Mouse (Mus musculus) bone marrow, adult 2 months (tissue): ENCODE measurements around the gene Fam102a. TPM values are rescaled to one million over a fixed set of nuclear protein-coding genes. Genes with fewer than 3 reads are reported as not detected.

Source experiments
- H3K27ac ChIP-seq: fragments of 200-500 bp; 2 replicates; pipeline ENCODE4 v1.5.1; 2012; ENCODE audit warnings: low read depth, mild to moderate bottlenecking, control low read depth, inconsistent platforms, low read length; ENCODE audit not compliant: control insufficient read depth, poor library complexity, insufficient read depth
- H3K4me1 ChIP-seq: fragments of 200-500 bp; 2 replicates; pipeline ENCODE4 v1.6.1; 2011; ENCODE audit warnings: low read length; ENCODE audit not compliant: control insufficient read depth, insufficient read depth
- H3K4me3 ChIP-seq: fragments of 200-500 bp; replicated peaks from 2 replicates; pipeline ENCODE3; 2011; ENCODE audit warnings: mild to moderate bottlenecking, low read depth, low read length, control low read depth; ENCODE audit not compliant: control insufficient read depth
- CTCF ChIP-seq: fragments of 200-500 bp; IDR thresholded peaks from 2 replicates; pipeline ENCODE4 v1.5.1; 2011; ENCODE audit warnings: low read length, control low read depth; ENCODE audit not compliant: control insufficient read depth, insufficient read depth
- POLR2A ChIP-seq: fragments of 200-500 bp; IDR thresholded peaks from 2 replicates; pipeline ENCODE4 v1.6.1; 2011; ENCODE audit warnings: low read depth, mild to moderate bottlenecking, control low read depth, low read length, borderline replicate concordance; ENCODE audit not compliant: control insufficient read depth
- WGBS: fragments of 180-500 bp; shearing (Covaris S2); methylation state at CpG from one replicate; pipeline ENCODE4 v1.1.7; 2018; 5-methylcytosine and 5-hydroxymethylcytosine counted together
- polyA plus RNA-seq: library from polyadenylated mRNA; stranded (reverse); fragments of >200 nt; gene quantifications from 2 replicates; pipeline ENCODE4 v1.2.4, GENCODE M21; 2011; ENCODE audit warnings: low replicate concordance; ENCODE audit not compliant: missing spikeins, insufficient read depth, insufficient read length

Gene Fam102a
- polyA plus RNA-seq, 1 experiment, result 5.4 TPM

GRCm38 (mm10) chr2:32617601-32618000 lies 82.5 kb downstream of the Fam102a start:
- Histone ChIP-seq H3K4me3 (no peak overlapping the region), H3K27ac (no peak overlapping the region), H3K4me1 (no peaks in the 10 kb centered on the region)
- TF ChIP-seq CTCF (peak; percentile 39; the same call in 1 of the 2 replicates), POLR2A (no peak)
- WGBS, result 85% methylated on average over 4 of the region's 4 CpGs

GRCm38 (mm10) chr2:32618051-32618450 lies 82.9 kb downstream of the Fam102a start:
- TF ChIP-seq CTCF (no peak), POLR2A (no peak)
- no peak overlapping the region for H3K4me3 ChIP-seq
- WGBS, result 90% methylated on average over 9 of the region's 9 CpGs

More at GRCm38 (mm10) chr2:32618051-32618450, 82.9 kb downstream of the Fam102a start:
- H3K27ac ChIP-seq, result no peak overlapping the region
- no peaks in the 10 kb centered on the region for H3K4me1 ChIP-seq

Other genes starting within 250 kb of the Fam102a start
- gene Golga2, start 247.9 kb upstream of the Fam102a start, polyA plus RNA-seq, result 26.6 and 39.8 TPM in 2 replicates
- gene Swi5, start 247.3 kb upstream of the Fam102a start, polyA plus RNA-seq, result 278 and 393 TPM in 2 replicates
- 71.7 and 127 TPM in 2 replicates for gene Ciz1, start 183.0 kb upstream of the Fam102a start, polyA plus RNA-seq
- gene Dnm1, start 182.0 kb upstream of the Fam102a start, polyA plus RNA-seq, result 1.4 and 1.9 TPM in 2 replicates
- 28.0 and 39.6 TPM in 2 replicates for gene 1110008P14Rik, start 153.4 kb upstream of the Fam102a start, polyA plus RNA-seq
- 436 and 1,079 TPM in 2 replicates for gene Lcn2, start 147.1 kb upstream of the Fam102a start, polyA plus RNA-seq
- 3.6 and 15.0 TPM in 2 replicates for gene Ptges2, start 139.4 kb upstream of the Fam102a start, polyA plus RNA-seq
- 1.9 and 2.6 TPM in 2 replicates for gene Naif1, start 84.9 kb upstream of the Fam102a start, polyA plus RNA-seq
- 7.3 and 10.6 TPM in 2 replicates for gene Slc25a25, start 83.9 kb upstream of the Fam102a start, polyA plus RNA-seq
- gene Dpm2, start 35.5 kb downstream of the Fam102a start, polyA plus RNA-seq, result 27.7 and 54.8 TPM in 2 replicates
- not detected in 2 replicates for gene Pip5kl1, start 39.5 kb downstream of the Fam102a start, polyA plus RNA-seq
- not detected in 2 replicates for gene 9430097D07Rik, start 40.4 kb downstream of the Fam102a start, polyA plus RNA-seq
- 8.6 and 18.7 TPM in 2 replicates for gene St6galnac4, start 51.8 kb downstream of the Fam102a start, polyA plus RNA-seq
- gene St6galnac6, start 64.4 kb downstream of the Fam102a start, polyA plus RNA-seq, result 13.3 and 25.7 TPM in 2 replicates
- gene Ak1, start 86.4 kb downstream of the Fam102a start, polyA plus RNA-seq, result 4.0 and 9.1 TPM in 2 replicates
- 8.4 and 11.3 TPM in 2 replicates for gene Eng, start 111.3 kb downstream of the Fam102a start, polyA plus RNA-seq
- 14.9 and 24.4 TPM in 2 replicates for gene Fpgs, start 168.8 kb downstream of the Fam102a start, polyA plus RNA-seq
- 105 and 154 TPM in 2 replicates for gene Cdk9, start 177.7 kb downstream of the Fam102a start, polyA plus RNA-seq
- gene Sh2d3c, start 185.7 kb downstream of the Fam102a start, polyA plus RNA-seq, result 23.3 and 51.8 TPM in 2 replicates
- not detected in 2 replicates for gene 6330409D20Rik, start 205.7 kb downstream of the Fam102a start, polyA plus RNA-seq
- gene Tor2a, start 221.9 kb downstream of the Fam102a start, polyA plus RNA-seq, result 9.2 and 13.6 TPM in 2 replicates
- gene Ttc16, start 240.3 kb downstream of the Fam102a start, polyA plus RNA-seq, result 1.1 and 1.5 TPM in 2 replicates
- 1.7 and 2.7 TPM in 2 replicates for gene Ptrh1, start 240.5 kb downstream of the Fam102a start, polyA plus RNA-seq
- not detected in 2 replicates for gene Cfap157, start 249.1 kb downstream of the Fam102a start, polyA plus RNA-seq